Mouse (Mus musculus): ENCODE results near the gene Ccdc149.

DNA sequence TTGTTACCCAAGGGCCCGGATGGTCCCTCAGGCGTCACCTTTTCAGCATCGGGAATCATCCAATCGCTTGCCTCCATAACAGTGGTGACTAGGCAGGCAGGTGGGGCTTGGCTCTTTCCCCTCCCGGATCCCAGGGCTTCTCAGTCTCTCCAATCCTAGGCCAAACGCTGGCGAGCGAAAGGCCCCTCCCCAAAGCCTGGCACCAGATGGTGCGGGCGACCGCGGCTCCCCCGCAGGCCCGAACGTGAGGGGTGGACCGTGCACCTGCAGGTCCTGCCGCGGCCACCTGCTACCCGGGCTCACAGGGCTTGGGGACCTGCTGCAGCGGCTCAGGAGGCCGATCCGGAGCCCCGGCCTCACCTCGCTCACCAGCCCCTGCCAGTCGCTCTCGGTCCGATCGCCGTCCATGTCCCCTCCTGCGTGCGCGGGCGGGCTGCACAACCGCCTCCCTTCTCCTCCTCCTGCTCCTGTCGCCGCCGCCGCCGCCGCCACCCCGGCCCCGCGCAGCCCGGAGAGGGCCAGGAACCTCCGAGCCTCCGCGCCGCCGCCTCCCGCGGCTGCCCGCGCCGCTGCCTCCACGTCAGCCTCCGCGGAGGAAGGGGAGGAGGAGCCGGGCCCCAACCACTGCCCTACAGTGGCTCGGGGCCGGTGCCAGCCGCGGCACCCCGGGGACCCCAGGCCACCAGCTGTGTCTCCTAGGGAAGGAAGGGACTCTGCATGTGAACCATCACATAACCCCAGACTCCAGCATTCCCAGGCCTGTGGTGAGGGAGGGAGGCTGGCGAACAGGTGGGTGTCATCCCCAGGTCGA is at the start of gene Ccdc149:
- TF ChIP-seq CHD1 (IDR thresholded peaks at IDR 0.05; ENCODE audit: low read depth, low read length), result no peak
- TF ChIP-seq CTCF (conservative IDR thresholded peaks at IDR 0.05 in 1 of 2, IDR thresholded peaks at IDR 0.05 in 1 of 2; ENCODE audit: low read depth in 2 of 2, low read length in 2 of 2), result no peak
- no peak for TF ChIP-seq SIN3A (IDR thresholded peaks at IDR 0.05; ENCODE audit: low read length)
- no peak for TF ChIP-seq E2F4 (IDR thresholded peaks at IDR 0.05; ENCODE audit: insufficient replicate concordance, low read depth, low read length)
- TF ChIP-seq POLR2A (IDR thresholded peaks at IDR 0.05; ENCODE audit: low read depth, low read length), result no peak
- no peak for TF ChIP-seq NELFE (IDR thresholded peaks at IDR 0.05; ENCODE audit: low read depth, low read length)
- no peak for TF ChIP-seq ZC3H11A (IDR thresholded peaks at IDR 0.05; ENCODE audit: low read depth, low read length)
- TF ChIP-seq HCFC1 (IDR thresholded peaks at IDR 0.05; ENCODE audit: low read depth, low read length), result no peak
- TF ChIP-seq EP300 (IDR thresholded peaks at IDR 0.05; ENCODE audit: low read length), result no peak
